Mouse (Mus musculus) intestine, embryonic 14.5 days (tissue): ENCODE measurements at regions not wholly inside any gene's neighbourhood (a gene's known extent, or its start where the extent isn't known, plus 50 kb on each side); places are given as distances from the start of the nearest gene placed in this dataset.

Source experiments
- ATAC-seq: fragments of 200-750 bp; cut with Nextera tagmentation; replicated peaks from 2 replicates; pipeline ENCODE4 v1.8.0; 2017; ENCODE audit warnings: low read depth, moderate number of reproducible peaks, moderate TSS enrichment, moderate library complexity; ENCODE audit not compliant: low FRiP score, low TSS enrichment
- DNase-seq: peaks from one replicate; pipeline ENCODE4 v3.0.0-alpha.2; 2018; ENCODE audit warnings: low spot score
- H3K27ac ChIP-seq: fragments of 300-500 bp; sonication (generic); 2 replicates; pipeline ENCODE4 v1.5.1; 2014; ENCODE audit warnings: low read depth, mild to moderate bottlenecking, control low read depth
- H3K27me3 ChIP-seq: fragments of 300-500 bp; sonication (generic); replicated peaks from 2 replicates; pipeline ENCODE4 v1.6.1; 2014; ENCODE audit warnings: low read length, control low read depth; ENCODE audit not compliant: control insufficient read depth, insufficient read depth
- H3K36me3 ChIP-seq: fragments of 300-500 bp; sonication (generic); 2 replicates; pipeline ENCODE4 v1.6.1; 2014; ENCODE audit warnings: low read length, control low read depth; ENCODE audit not compliant: control insufficient read depth, insufficient read depth
- H3K4me1 ChIP-seq: fragments of 300-500 bp; sonication (generic); replicated peaks from 2 replicates; pipeline ENCODE4 v1.6.1; 2014; ENCODE audit warnings: low read length, control low read depth, mixed read lengths; ENCODE audit not compliant: control insufficient read depth, insufficient read depth
- H3K4me2 ChIP-seq: fragments of 300-500 bp; sonication (generic); 2 replicates; pipeline ENCODE4 v1.6.1; 2014; ENCODE audit warnings: low read length
- H3K4me3 ChIP-seq: fragments of 300-500 bp; sonication (generic); 2 replicates; pipeline ENCODE4 v1.5.1; 2014; ENCODE audit warnings: low read depth, low read length, control low read depth, mixed read lengths
- H3K9ac ChIP-seq: fragments of 300-500 bp; sonication (generic); 2 replicates; pipeline ENCODE4 v1.6.1; 2014; ENCODE audit warnings: mild to moderate bottlenecking, low read length
- H3K9me3 ChIP-seq: fragments of 300-500 bp; sonication (generic); 2 replicates; pipeline ENCODE4 v1.6.1; 2016; ENCODE audit warnings: low read length, control low read depth; ENCODE audit not compliant: control insufficient read depth
- WGBS: fragments of 180-500 bp; shearing (Covaris S2); extraction: QIAGEN DNeasy Blood & Tissue Kit; methylation state at CpG from one replicate; pipeline ENCODE4 v1.1.7; 2014; 5-methylcytosine and 5-hydroxymethylcytosine counted together

GRCm38 (mm10) chr12:117427431-117427830, 88.8 kb upstream of the Rapgef5 start:
- no peak overlapping the region for H3K9ac ChIP-seq
- DNase-seq (no peak), ATAC-seq (0 out of 2 replicates have a peak, but pooled peaks have one; percentile 26)
- WGBS, result 57% methylated on average over 1 of the region's 1 CpGs
- no peak overlapping the region for H3K27ac ChIP-seq
- H3K4me3 ChIP-seq, result no peak overlapping the region
- no peaks in the 10 kb centered on the region for H3K9me3 ChIP-seq
- H3K4me1 ChIP-seq, result no peaks in the 10 kb centered on the region
- no peaks in the 10 kb centered on the region for H3K36me3 ChIP-seq
- no peaks in the 10 kb centered on the region for H3K27me3 ChIP-seq
- H3K4me2 ChIP-seq, result no peak overlapping the region

GRCm38 (mm10) chr12:117430886-117431285, 85.4 kb upstream of the Rapgef5 start:
- 85% methylated on average over 4 of the region's 4 CpGs for WGBS
- ATAC-seq (no peak), DNase-seq (no peak)
- no peaks in the 10 kb centered on the region for H3K9me3 ChIP-seq
- H3K27me3 ChIP-seq, result no peaks in the 10 kb centered on the region
- no peaks in the 10 kb centered on the region for H3K36me3 ChIP-seq
- no peak overlapping the region for H3K4me3 ChIP-seq
- H3K9ac ChIP-seq, result no peak overlapping the region
- H3K27ac ChIP-seq, result no peak overlapping the region
- no peak overlapping the region for H3K4me2 ChIP-seq
- H3K4me1 ChIP-seq, result no peaks in the 10 kb centered on the region

DNA sequence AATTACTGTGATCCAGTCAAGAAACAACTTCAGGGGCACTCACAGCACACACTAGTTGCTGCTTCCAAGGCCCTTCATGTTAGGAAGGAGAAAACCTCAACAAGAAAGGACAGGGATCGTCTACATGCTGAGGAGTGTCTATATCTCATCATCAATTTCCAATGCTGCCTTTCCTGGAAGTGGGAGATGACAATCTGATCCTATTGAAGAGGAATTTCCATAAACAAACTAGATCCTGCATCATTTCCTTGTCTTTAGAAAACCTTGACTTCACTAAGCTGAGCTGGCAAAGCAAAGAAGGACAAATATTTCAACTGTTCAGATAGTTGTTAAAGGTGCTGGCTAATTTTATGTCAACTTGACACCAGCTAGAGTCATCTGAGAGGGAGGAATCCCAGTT, 83.5 kb upstream of the Rapgef5 start:
- no peak overlapping the region for H3K27ac ChIP-seq
- no peak overlapping the region for H3K9ac ChIP-seq
- no peaks in the 10 kb centered on the region for H3K27me3 ChIP-seq
- no peaks in the 10 kb centered on the region for H3K4me1 ChIP-seq
- no peaks in the 10 kb centered on the region for H3K9me3 ChIP-seq
- ATAC-seq (no peak), DNase-seq (no peak)
- no peaks in the 10 kb centered on the region for H3K36me3 ChIP-seq
- no peak overlapping the region for H3K4me2 ChIP-seq
- whole genome bisulfite sequencing, result 88% methylated on average over 1 of the region's 1 CpGs
- H3K4me3 ChIP-seq, result no peak overlapping the region

- Histone ChIP-seq H3K4me2 (no peak overlapping the region), H3K4me3 (no peak overlapping the region), H3K36me3 (no peaks in the 10 kb centered on the region), H3K9ac (no peak overlapping the region), H3K27ac (no peak overlapping the region), H3K4me1 (no peaks in the 10 kb centered on the region), H3K9me3 (no peaks in the 10 kb centered on the region), H3K27me3 (no peaks in the 10 kb centered on the region)
- DNase-seq (no peak), ATAC-seq (no peak)
- WGBS, result 59% methylated on average over 4 of the region's 4 CpGs
Measured at GRCm38 (mm10) chr12:117437011-117437410, 79.3 kb upstream of the Rapgef5 start.

- Histone ChIP-seq H3K36me3 (no peaks in the 10 kb centered on the region), H3K4me1 (no peaks in the 10 kb centered on the region), H3K4me2 (no peak overlapping the region), H3K9me3 (no peaks in the 10 kb centered on the region), H3K27me3 (no peaks in the 10 kb centered on the region), H3K27ac (no peak overlapping the region), H3K4me3 (no peak overlapping the region), H3K9ac (no peak overlapping the region)
- WGBS, result 69% methylated on average over 11 of the region's 11 CpGs
- DNase-seq (no peak), ATAC-seq (no peak)
Measured at GRCm38 (mm10) chr12:117439015-117439605, 77.2 kb upstream of the Rapgef5 start.

- Histone ChIP-seq H3K36me3 (no peaks in the 10 kb centered on the region), H3K27me3 (no peaks in the 10 kb centered on the region), H3K9me3 (no peaks in the 10 kb centered on the region), H3K4me1 (no peaks in the 10 kb centered on the region; the same call in 1 of the 2 replicates), H3K27ac (no peak overlapping the region), H3K4me2 (no peak overlapping the region), H3K9ac (no peak overlapping the region), H3K4me3 (no peak overlapping the region)
- ATAC-seq (no peak), DNase-seq (no peak)
- WGBS, result 84% methylated on average over 4 of the region's 4 CpGs
Measured at GRCm38 (mm10) chr12:117444247-117444989, 71.9 kb upstream of the Rapgef5 start.

- ATAC-seq (no peak; the same call in 1 of the 2 replicates), DNase-seq (no peak)
- no peaks in the 10 kb centered on the region for H3K27me3 ChIP-seq
- 0 out of 2 replicates have a peak overlapping the region, but pooled peaks have one; percentile 3 for H3K4me2 ChIP-seq
- H3K9ac ChIP-seq, result no peak overlapping the region
- H3K4me1 ChIP-seq, result no peaks in the 10 kb centered on the region; the same call in 1 of the 2 replicates
- 22% methylated on average over 10 of the region's 10 CpGs for WGBS
- no peak overlapping the region for H3K4me3 ChIP-seq
- H3K9me3 ChIP-seq, result no peaks in the 10 kb centered on the region
- H3K27ac ChIP-seq, result no peak overlapping the region
- no peaks in the 10 kb centered on the region for H3K36me3 ChIP-seq
Measured at GRCm38 (mm10) chr12:117447223-117447622, 69.1 kb upstream of the Rapgef5 start.

DNA sequence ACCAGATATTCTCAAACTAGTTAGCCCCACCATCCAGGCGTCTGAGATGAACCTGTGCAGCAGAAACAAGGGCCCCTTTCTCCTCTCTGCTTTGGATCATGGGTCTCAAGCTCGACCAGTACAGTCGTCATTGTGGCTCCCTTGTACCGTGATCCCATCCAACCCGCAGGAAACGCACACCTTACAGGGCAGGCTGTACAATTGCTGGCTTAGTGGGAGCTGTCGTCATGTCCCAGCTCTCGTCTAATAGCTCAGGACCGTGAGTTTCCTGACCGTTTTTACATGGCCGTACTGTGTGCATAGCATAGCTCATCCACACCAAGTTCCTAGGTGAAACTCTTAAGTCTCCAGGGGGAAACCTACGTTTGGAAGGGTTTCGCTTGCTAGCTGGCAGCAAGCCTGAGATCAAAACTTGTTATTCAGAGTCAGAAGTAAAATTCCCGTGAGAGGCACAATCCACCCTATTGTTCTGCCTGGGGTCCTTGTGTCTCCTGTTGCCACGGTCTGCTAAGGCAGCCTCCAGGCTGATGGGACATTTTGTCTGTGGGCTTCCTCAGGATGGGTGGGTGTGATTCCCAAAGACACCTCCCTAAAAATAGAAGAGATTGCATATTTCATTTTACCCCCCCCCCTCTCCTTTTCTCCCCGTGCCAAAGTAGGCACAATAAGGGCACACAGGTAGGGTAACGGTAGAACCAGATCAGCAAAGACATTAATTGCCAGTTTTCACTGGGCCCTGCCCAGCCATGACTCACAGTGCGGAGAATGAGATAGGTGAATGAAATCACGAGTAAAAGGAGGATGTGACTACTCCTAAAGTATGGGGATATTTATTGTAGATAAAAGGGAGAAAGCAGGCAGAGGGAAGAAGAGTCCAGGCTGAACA, 68.2 kb upstream of the Rapgef5 start:
- Histone ChIP-seq H3K27me3 (no peaks in the 10 kb centered on the region), H3K27ac (no peak overlapping the region), H3K4me2 (no peak overlapping the region), H3K4me3 (no peak overlapping the region), H3K4me1 (no peaks in the 10 kb centered on the region; the same call in 1 of the 2 replicates), H3K9me3 (no peaks in the 10 kb centered on the region), H3K36me3 (no peaks in the 10 kb centered on the region), H3K9ac (no peak overlapping the region)
- WGBS, result 71% methylated on average over 19 of the region's 19 CpGs
- DNase-seq (no peak), ATAC-seq (no peak)
